In the genomic region with DNA sequence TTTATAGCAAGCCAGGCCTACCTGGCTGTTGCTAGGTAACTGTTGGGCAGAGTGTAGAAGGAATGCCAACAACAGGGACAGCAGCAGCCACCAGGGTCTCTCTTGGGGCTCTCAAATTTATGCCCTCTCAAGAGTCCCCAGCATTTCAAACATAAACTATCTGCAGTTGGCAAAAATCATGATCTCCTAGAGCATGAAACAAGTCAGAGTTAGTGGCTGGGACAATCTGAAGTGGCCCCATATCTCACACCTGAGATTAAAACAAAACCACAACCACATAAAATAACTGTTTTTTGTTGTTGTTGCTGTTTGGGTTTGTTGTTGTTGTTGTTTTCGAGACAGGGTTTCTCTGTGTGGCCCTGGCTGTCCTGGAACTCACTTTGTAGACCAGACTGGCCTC, we compare ENCODE assay signal across 26 mouse cellular contexts. TPM values are rescaled to one million over a fixed set of nuclear protein-coding genes. Genes with fewer than 3 reads are reported as not detected.
DNase-seq lines count a peak whose midpoint lies in the region; ATAC-seq and TF ChIP-seq lines count a peak whose summit lies in the region.
"Had no signal": no experiment of that assay in that cellular context is flagged by ENCODE, and none has a peak within 500 bp of the region (broad histone marks: within the 10 kb centered on the region; RNA-seq: fewer than 3 reads in every experiment).

No protein-coding gene starts in this region.

- no peak for TF ChIP-seq POLR2A in small intestine, adult 2 months (IDR thresholded peaks at IDR 0.05; ENCODE audit: low read depth, low read length)

- DNase-seq in CD4-positive, CD25-positive, alpha-beta regulatory T cell, adult 2 months (ENCODE audit: low read depth, low spot score) = peak; percentile 49
- no peak for DNase-seq in liver, postnatal 0 days
- DNase-seq in liver, embryonic 14.5 days (ENCODE audit: low read depth in 3 of 3, low spot score in 3 of 3) = no peak
- no peak for DNase-seq in kidney, postnatal 36 days
- DNase-seq in lung, postnatal 10 days = no peak
- DNase-seq: adrenal gland, adult 8-10 months; adrenal gland, postnatal 36 days; B cell, adult 2 months; cerebellum, adult 2 months; cerebellum, postnatal 14 days; embryo, embryonic 11 days; gastrocnemius, postnatal 36 days; heart, adult 18-20 months; heart, postnatal 14 days had no signal

- no peaks in the 10 kb centered on the region for H3K27me3 ChIP-seq in liver, embryonic 12.5 days (replicated peaks)
- H3K27me3 ChIP-seq in liver, postnatal 0 days (ENCODE audit: insufficient read depth, low read length) = no peaks in the 10 kb centered on the region
- H3K27me3 ChIP-seq in liver, embryonic 14.5 days (ENCODE audit: control insufficient read depth, insufficient read depth, low read length) = no peaks in the 10 kb centered on the region
- no peaks in the 10 kb centered on the region for H3K27me3 ChIP-seq in small intestine, adult 2 months (ENCODE audit: control insufficient read depth, insufficient read depth, low read length)
- H3K27me3 ChIP-seq: embryonic facial prominence, embryonic 15.5 days; forebrain, embryonic 15.5 days; hindbrain, embryonic 13.5 days had no signal

- ATAC-seq in CD4-positive, CD25-positive, alpha-beta regulatory T cell, adult 4 months = no peak
- ATAC-seq in liver, embryonic 12.5 days = no peak
- ATAC-seq in liver, postnatal 0 days = no peak
- ATAC-seq in liver, embryonic 14.5 days (ENCODE audit: insufficient read depth) = no peak
- ATAC-seq: forebrain, embryonic 15.5 days had no signal

- no peak overlapping the region for H3K4me3 ChIP-seq in liver, embryonic 12.5 days
- H3K4me3 ChIP-seq in liver, postnatal 0 days (ENCODE audit: low read depth, low read length) = no peak overlapping the region
- no peak overlapping the region for H3K4me3 ChIP-seq in liver, embryonic 14.5 days (ENCODE audit: insufficient read depth in 1 of 2, low read depth in 2 of 2, low read length in 2 of 2)
- H3K4me3 ChIP-seq in small intestine, adult 2 months (ENCODE audit: low read depth, low read length) = no peak overlapping the region
- H3K4me3 ChIP-seq: embryonic facial prominence, embryonic 15.5 days; erythroblast, embryonic 14.5 days; forebrain, embryonic 10.5 days; forebrain, embryonic 15.5 days; heart, embryonic 10.5 days; hindbrain, embryonic 13.5 days had no signal

- TF ChIP-seq CTCF in liver, postnatal 0 days (IDR thresholded peaks at IDR 0.05; ENCODE audit: low read depth) = no peak
- TF ChIP-seq CTCF in liver, embryonic 14.5 days (IDR thresholded peaks at IDR 0.05; ENCODE audit: low read depth) = no peak
- TF ChIP-seq CTCF in small intestine, adult 2 months (IDR thresholded peaks at IDR 0.05; ENCODE audit: extremely low read depth, insufficient read length, insufficient replicate concordance, low read depth, low read length) = no peak

- no peaks in the 10 kb centered on the region for H3K36me3 ChIP-seq in liver, embryonic 12.5 days
- no peaks in the 10 kb centered on the region for H3K36me3 ChIP-seq in liver, postnatal 0 days (replicated peaks; ENCODE audit: insufficient read depth, low read length)
- no peaks in the 10 kb centered on the region for H3K36me3 ChIP-seq in liver, embryonic 14.5 days (replicated peaks; ENCODE audit: control insufficient read depth, insufficient read depth, low read depth)
- H3K36me3 ChIP-seq in small intestine, adult 2 months (ENCODE audit: control insufficient read depth, insufficient read depth, low read length) = no peaks in the 10 kb centered on the region
- H3K36me3 ChIP-seq: embryonic facial prominence, embryonic 15.5 days; forebrain, embryonic 10.5 days; forebrain, embryonic 15.5 days; G1E; heart, embryonic 10.5 days; hindbrain, embryonic 13.5 days had no signal

- H3K4me2 ChIP-seq in liver, embryonic 12.5 days = no peak overlapping the region
- H3K4me2 ChIP-seq in liver, postnatal 0 days (ENCODE audit: low read depth, low read length) = no peak overlapping the region
- no peak overlapping the region for H3K4me2 ChIP-seq in liver, embryonic 14.5 days (ENCODE audit: low read depth)
- H3K4me2 ChIP-seq: embryonic facial prominence, embryonic 15.5 days; forebrain, embryonic 15.5 days; hindbrain, embryonic 13.5 days had no signal

- H3K9ac ChIP-seq in liver, embryonic 12.5 days = no peak overlapping the region
- no peak overlapping the region for H3K9ac ChIP-seq in liver, postnatal 0 days (replicated peaks)
- no peak overlapping the region for H3K9ac ChIP-seq in liver, embryonic 14.5 days (replicated peaks)
- H3K9ac ChIP-seq: embryonic facial prominence, embryonic 15.5 days; forebrain, embryonic 15.5 days; hindbrain, embryonic 13.5 days had no signal

- no peak for TF ChIP-seq EP300 in liver, postnatal 0 days (IDR thresholded peaks at IDR 0.05; ENCODE audit: low read depth)
- no peak for TF ChIP-seq EP300 in liver, embryonic 14.5 days (IDR thresholded peaks at IDR 0.05; ENCODE audit: low read depth)

- no peaks in the 10 kb centered on the region for H3K9me3 ChIP-seq in liver, embryonic 12.5 days (replicated peaks)
- no peaks in the 10 kb centered on the region for H3K9me3 ChIP-seq in liver, postnatal 0 days (ENCODE audit: low read length)
- H3K9me3 ChIP-seq in liver, embryonic 14.5 days (ENCODE audit: control insufficient read depth, low read length) = no peaks in the 10 kb centered on the region
- H3K9me3 ChIP-seq: embryonic facial prominence, embryonic 15.5 days; forebrain, embryonic 10.5 days; forebrain, embryonic 15.5 days; heart, embryonic 10.5 days; hindbrain, embryonic 13.5 days had no signal

- peak overlapping the region; percentile 94 for H3K27ac ChIP-seq in liver, embryonic 12.5 days
- no peak overlapping the region for H3K27ac ChIP-seq in liver, postnatal 0 days (ENCODE audit: low read depth)
- H3K27ac ChIP-seq in liver, embryonic 14.5 days = peak overlapping the region; percentile 57; the same call in 1 of the 2 replicates
- H3K27ac ChIP-seq in small intestine, adult 2 months (ENCODE audit: insufficient read depth, low read depth, low read length) = peak overlapping the region; percentile 79; the same call in 1 of the 2 replicates
- H3K27ac ChIP-seq: embryonic facial prominence, embryonic 15.5 days; forebrain, embryonic 10.5 days; forebrain, embryonic 15.5 days; hindbrain, embryonic 13.5 days had no signal

- WGBS in liver, embryonic 12.5 days (ENCODE audit: insufficient replicate concordance) = 82% methylated on average over 1 of the region's 1 CpGs
- WGBS in liver, postnatal 0 days (ENCODE audit: insufficient replicate concordance) = 89% methylated on average over 1 of the region's 1 CpGs
- WGBS in liver, embryonic 14.5 days (ENCODE audit: insufficient replicate concordance) = 85% methylated on average over 1 of the region's 1 CpGs
- WGBS in small intestine, adult 2 months = 82% methylated on average over 1 of the region's 1 CpGs

- H3K4me1 ChIP-seq in liver, embryonic 12.5 days = peaks cover 90% of the 10 kb centered on the region
- H3K4me1 ChIP-seq in liver, postnatal 0 days (ENCODE audit: insufficient read depth) = peaks cover 51% of the 10 kb centered on the region
- H3K4me1 ChIP-seq in liver, embryonic 14.5 days (replicated peaks; ENCODE audit: control insufficient read depth in 2 of 2, insufficient read depth in 2 of 2, low read length in 1 of 2) = peaks cover 55 to 81% of the 10 kb centered on the region in 2 experiments
- peaks cover 22% of the 10 kb centered on the region for H3K4me1 ChIP-seq in small intestine, adult 2 months (ENCODE audit: control insufficient read depth, insufficient read depth, insufficient read length, low read length)
- H3K4me1 ChIP-seq: embryonic facial prominence, embryonic 15.5 days; forebrain, embryonic 15.5 days had no signal

RNA-seq across cellular contexts. Expression of gene Agfg1, which starts 8.5 kb away (rescaled TPM):
- 10 to 100 TPM; 18.8 to 32.8 TPM for polyA plus RNA-seq in CD4-positive, CD25-positive, alpha-beta regulatory T cell, adult 4 months (2017; shearing (Covaris generic))
- polyA plus RNA-seq in liver, embryonic 12.5 days (2016; fragmentation: Nextera tagmentation; extraction: Ambion mirVana) = 76.7 and 78.3 TPM in 2 replicates
- polyA plus RNA-seq in liver, postnatal 0 days (2015; fragmentation: Nextera tagmentation; extraction: Ambion mirVana) = 12.2 and 14.2 TPM in 2 replicates
- polyA plus RNA-seq in liver, embryonic 14.5 days (2012; rRNA removed) = 43.8 and 47.8 TPM in 2 replicates
- 59.4 and 65.3 TPM in 2 replicates for polyA plus RNA-seq in liver, embryonic 14.5 days (2014; fragmentation: Nextera tagmentation; extraction: Ambion mirVana)
- polyA plus RNA-seq in small intestine, adult 2 months (2012; rRNA removed) = 28.4 and 46.7 TPM in 2 replicates

RNA-seq across cellular contexts. Expression of gene Gm47791, which starts 59.7 kb away (rescaled TPM):
- polyA plus RNA-seq in CD4-positive, CD25-positive, alpha-beta regulatory T cell, adult 4 months (2017; shearing (Covaris generic)) = not detected
- polyA plus RNA-seq in liver, embryonic 12.5 days (2016; fragmentation: Nextera tagmentation; extraction: Ambion mirVana) = not detected in 2 replicates
- polyA plus RNA-seq in liver, postnatal 0 days (2015; fragmentation: Nextera tagmentation; extraction: Ambion mirVana) = not detected in 2 replicates
- not detected in 2 replicates for polyA plus RNA-seq in liver, embryonic 14.5 days (2012; rRNA removed)
- polyA plus RNA-seq in liver, embryonic 14.5 days (2014; fragmentation: Nextera tagmentation; extraction: Ambion mirVana) = not detected in 2 replicates
- not detected in 2 replicates for polyA plus RNA-seq in small intestine, adult 2 months (2012; rRNA removed)
- polyA plus RNA-seq: cerebellum, adult 2 months; embryonic facial prominence, embryonic 11.5 days; erythroblast, embryonic 14.5 days; forebrain, embryonic 10.5 days; forebrain, embryonic 15.5 days; G1E; heart, embryonic 10.5 days; heart, embryonic 14.5 days; hindbrain, embryonic 13.5 days had no signal
